25 mouse cellular contexts compared by ENCODE assay signal in the genomic region with DNA sequence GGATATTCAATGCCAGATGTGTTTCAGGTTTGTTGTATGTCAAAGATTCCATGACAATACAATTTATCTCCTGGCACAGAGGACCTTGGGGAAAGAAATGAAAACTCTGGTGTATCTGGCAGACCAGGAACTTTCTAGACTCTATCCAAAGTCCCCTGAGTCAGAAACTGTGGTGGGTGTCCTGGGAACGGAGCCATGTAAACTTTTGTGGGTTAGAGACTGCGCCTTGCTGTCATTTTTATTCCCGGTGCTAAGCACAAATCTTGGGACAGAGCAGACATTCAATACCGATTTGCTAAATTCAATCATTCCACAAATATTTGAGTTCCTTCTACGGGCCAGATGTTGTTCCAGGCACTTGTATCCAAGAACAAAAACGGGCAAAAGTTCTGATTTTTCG.
DNase-seq lines count a peak whose midpoint lies in the region; ATAC-seq and TF ChIP-seq lines count a peak whose summit lies in the region.
"Had no signal": no experiment of that assay in that cellular context is flagged by ENCODE, and none has a peak within 500 bp of the region (broad histone marks: within the 10 kb centered on the region; RNA-seq: fewer than 3 reads in every experiment).

No protein-coding gene starts in this region.

- no peaks in the 10 kb centered on the region for H3K27me3 ChIP-seq in embryonic facial prominence, embryonic 12.5 days
- H3K27me3 ChIP-seq in embryonic facial prominence, embryonic 10.5 days (replicated peaks; ENCODE audit: low read depth, poor library complexity, severe bottlenecking) = no peaks in the 10 kb centered on the region
- H3K27me3 ChIP-seq in testis, adult 2 months (ENCODE audit: control insufficient read depth, insufficient read depth, low read length) = no peaks in the 10 kb centered on the region
- no peaks in the 10 kb centered on the region for H3K27me3 ChIP-seq in limb, embryonic 15.5 days
- H3K27me3 ChIP-seq: forebrain, embryonic 15.5 days; hindbrain, embryonic 13.5 days; midbrain, embryonic 12.5 days; neural tube, embryonic 12.5 days had no signal

- H3K27ac ChIP-seq in embryonic facial prominence, embryonic 12.5 days = peak overlapping the region; percentile 52
- no peak overlapping the region for H3K27ac ChIP-seq in embryonic facial prominence, embryonic 10.5 days (replicated peaks)
- peak overlapping the region; percentile 25; the same call in 1 of the 2 replicates for H3K27ac ChIP-seq in testis, adult 2 months (ENCODE audit: control insufficient read depth, insufficient read depth, low read depth, low read length)
- peak overlapping the region; percentile 75 for H3K27ac ChIP-seq in limb, embryonic 15.5 days
- H3K27ac ChIP-seq: forebrain, embryonic 15.5 days; heart, embryonic 10.5 days; hindbrain, embryonic 13.5 days; left cerebral cortex, adult 2 months; midbrain, embryonic 12.5 days; neural tube, embryonic 12.5 days had no signal

- 46% methylated on average over 7 of the region's 7 CpGs for WGBS in embryonic facial prominence, embryonic 12.5 days
- 83% methylated on average over 7 of the region's 7 CpGs for WGBS in embryonic facial prominence, embryonic 10.5 days
- 20% methylated on average over 7 of the region's 7 CpGs for WGBS in limb, embryonic 15.5 days

- peaks cover 18% of the 10 kb centered on the region; the same call in 1 of the 2 replicates for H3K4me1 ChIP-seq in embryonic facial prominence, embryonic 12.5 days
- H3K4me1 ChIP-seq in embryonic facial prominence, embryonic 10.5 days = peaks cover 15% of the 10 kb centered on the region
- peaks cover 3% of the 10 kb centered on the region; the same call in 1 of the 2 replicates for H3K4me1 ChIP-seq in testis, adult 2 months (ENCODE audit: control insufficient read depth, insufficient read depth, low read length)
- peaks cover 30% of the 10 kb centered on the region for H3K4me1 ChIP-seq in limb, embryonic 15.5 days
- H3K4me1 ChIP-seq: forebrain, embryonic 15.5 days; heart, embryonic 10.5 days; hindbrain, embryonic 13.5 days; midbrain, embryonic 12.5 days; neural tube, embryonic 12.5 days had no signal

- H3K36me3 ChIP-seq in embryonic facial prominence, embryonic 12.5 days = no peaks in the 10 kb centered on the region
- no peaks in the 10 kb centered on the region for H3K36me3 ChIP-seq in embryonic facial prominence, embryonic 10.5 days (replicated peaks)
- no peaks in the 10 kb centered on the region for H3K36me3 ChIP-seq in testis, adult 2 months (ENCODE audit: control insufficient read depth, insufficient read depth, low read length)
- no peaks in the 10 kb centered on the region for H3K36me3 ChIP-seq in limb, embryonic 15.5 days
- H3K36me3 ChIP-seq: forebrain, embryonic 15.5 days; G1E; heart, embryonic 10.5 days; hindbrain, embryonic 13.5 days; midbrain, embryonic 12.5 days; neural tube, embryonic 12.5 days had no signal

- no peaks in the 10 kb centered on the region for H3K9me3 ChIP-seq in embryonic facial prominence, embryonic 12.5 days
- H3K9me3 ChIP-seq in embryonic facial prominence, embryonic 10.5 days = no peaks in the 10 kb centered on the region
- H3K9me3 ChIP-seq in limb, embryonic 15.5 days = no peaks in the 10 kb centered on the region
- H3K9me3 ChIP-seq: forebrain, embryonic 15.5 days; heart, embryonic 10.5 days; hindbrain, embryonic 13.5 days; midbrain, embryonic 12.5 days; neural tube, embryonic 12.5 days had no signal

- no peak for TF ChIP-seq CTCF in testis, adult 2 months (IDR thresholded peaks at IDR 0.05; ENCODE audit: control insufficient read depth, insufficient read depth, insufficient replicate concordance, low read depth, low read length)

- no peak for DNase-seq in embryonic facial prominence, embryonic 10.5 days (ENCODE audit: low spot score)
- no peak for DNase-seq in testis, postnatal 10 days (ENCODE audit: low spot score)
- no peak for DNase-seq in embryo, embryonic 10.5 days (ENCODE audit: low spot score)
- no peak for DNase-seq in layer of hippocampus, postnatal 36 days
- no peak for DNase-seq in lung, postnatal 36 days
- DNase-seq: adrenal gland, postnatal 10 days; cerebellum, adult 9-11 months; kidney, adult 8-10 months; kidney, postnatal 25 days; liver; right cerebral cortex, adult 18-20 months; spleen, adult 18-20 months had no signal

- TF ChIP-seq POLR2A in testis, adult 2 months (IDR thresholded peaks at IDR 0.05; ENCODE audit: control insufficient read depth, low read depth, low read length) = no peak

- no peak overlapping the region for H3K9ac ChIP-seq in embryonic facial prominence, embryonic 12.5 days
- no peak overlapping the region for H3K9ac ChIP-seq in limb, embryonic 15.5 days
- H3K9ac ChIP-seq: forebrain, embryonic 15.5 days; hindbrain, embryonic 13.5 days; midbrain, embryonic 12.5 days; neural tube, embryonic 12.5 days had no signal

- no peak overlapping the region for H3K4me3 ChIP-seq in embryonic facial prominence, embryonic 12.5 days
- no peak overlapping the region for H3K4me3 ChIP-seq in embryonic facial prominence, embryonic 10.5 days
- no peak overlapping the region for H3K4me3 ChIP-seq in testis, adult 2 months (ENCODE audit: control insufficient read depth, low read depth, low read length)
- H3K4me3 ChIP-seq in limb, embryonic 15.5 days = no peak overlapping the region
- H3K4me3 ChIP-seq: forebrain, embryonic 15.5 days; heart, embryonic 10.5 days; hindbrain, embryonic 13.5 days; left cerebral cortex, adult 2 months; midbrain, embryonic 12.5 days; neural tube, embryonic 12.5 days had no signal

- H3K4me2 ChIP-seq in embryonic facial prominence, embryonic 12.5 days (replicated peaks) = no peak overlapping the region
- peak overlapping the region; percentile 24 for H3K4me2 ChIP-seq in limb, embryonic 15.5 days
- H3K4me2 ChIP-seq: forebrain, embryonic 15.5 days; hindbrain, embryonic 13.5 days; midbrain, embryonic 12.5 days; neural tube, embryonic 12.5 days had no signal

- ATAC-seq in embryonic facial prominence, embryonic 12.5 days (ENCODE audit: insufficient number of reproducible peaks, insufficient read depth, low FRiP score, low TSS enrichment) = no peak
- ATAC-seq in limb, embryonic 15.5 days (ENCODE audit: insufficient number of reproducible peaks, low FRiP score, low TSS enrichment, low read depth) = no peak
- ATAC-seq: activated CD4-positive, CD25-positive, alpha-beta regulatory T cell, adult 4 months; forebrain, embryonic 15.5 days; inflammation-experienced regulatory T-cells, adult 6 months; lung, postnatal 0 days had no signal
